Mouse (Mus musculus): ENCODE results near the gene Chst12. TPM values are rescaled to one million over a fixed set of nuclear protein-coding genes. Genes with fewer than 3 reads are reported as not detected.

The Chst12 gene
- polyA plus RNA-seq, 1 experiment, result 48.9 TPM

GRCm38 (mm10) chr5:140517159-140517920 is 12.0 kb downstream of the Chst12 start:
- DNase-seq (ENCODE audit: low read depth), result no peak

GRCm38 (mm10) chr5:140517921-140518230 is 12.5 kb downstream of the Chst12 start:
- DNase-seq (ENCODE audit: low read depth), result no peak

- no peak for DNase-seq (ENCODE audit: low read depth)
Measured at GRCm38 (mm10) chr5:140521196-140521595, 15.8 kb downstream of the Chst12 start.

GRCm38 (mm10) chr5:140526754-140527153 is 21.4 kb downstream of the Chst12 start:
- DNase-seq (ENCODE audit: low read depth), result no peak

GRCm38 (mm10) chr5:140538111-140538683 is 32.8 kb downstream of the Chst12 start:
- no peak for DNase-seq (ENCODE audit: low read depth)

GRCm38 (mm10) chr5:140540106-140540505 is 34.8 kb downstream of the Chst12 start:
- DNase-seq (ENCODE audit: low read depth), result no peak

GRCm38 (mm10) chr5:140542811-140543575 is 37.6 kb downstream of the Chst12 start:
- no peak for DNase-seq (ENCODE audit: low read depth)

- DNase-seq (ENCODE audit: low read depth), result no peak
Measured at GRCm38 (mm10) chr5:140545651-140546050, 40.3 kb downstream of the Chst12 start.

GRCm38 (mm10) chr5:140546332-140546731 is 41.0 kb downstream of the Chst12 start:
- DNase-seq (ENCODE audit: low read depth), result no peak

- DNase-seq (ENCODE audit: low read depth), result no peak
Measured at GRCm38 (mm10) chr5:140549306-140550047, 44.1 kb downstream of the Chst12 start.

GRCm38 (mm10) chr5:140553719-140554118 is 48.4 kb downstream of the Chst12 start:
- DNase-seq (ENCODE audit: low read depth), result no peak

GRCm38 (mm10) chr5:140556859-140557258 is 51.5 kb downstream of the Chst12 start:
- no peak for DNase-seq (ENCODE audit: low read depth)

GRCm38 (mm10) chr5:140562601-140563000 is 57.3 kb downstream of the Chst12 start:
- no peak for DNase-seq (ENCODE audit: low read depth)

GRCm38 (mm10) chr5:140564896-140565295 is 59.5 kb downstream of the Chst12 start, which contains the start of gene Grifin:
Gene Grifin, minus strand, starts transcription at chr5:140565071.
- no peak for DNase-seq (ENCODE audit: low read depth)

GRCm38 (mm10) chr5:140565451-140565850 is 60.1 kb downstream of the Chst12 start:
- no peak for DNase-seq (ENCODE audit: low read depth)

- no peak for DNase-seq (ENCODE audit: low read depth)
Measured at GRCm38 (mm10) chr5:140565856-140566255, 60.5 kb downstream of the Chst12 start.

GRCm38 (mm10) chr5:140566271-140566670 is 60.9 kb downstream of the Chst12 start:
- no peak for DNase-seq (ENCODE audit: low read depth)

- no peak for DNase-seq (ENCODE audit: low read depth)
Measured at GRCm38 (mm10) chr5:140567321-140567720, 62.0 kb downstream of the Chst12 start.

GRCm38 (mm10) chr5:140567751-140568150 is 62.4 kb downstream of the Chst12 start:
- DNase-seq (ENCODE audit: low read depth), result no peak

GRCm38 (mm10) chr5:140568321-140568970 is 63.1 kb downstream of the Chst12 start:
- peak; percentile 64 for DNase-seq (ENCODE audit: low read depth)

GRCm38 (mm10) chr5:140569032-140569595 is 63.8 kb downstream of the Chst12 start:
- DNase-seq (ENCODE audit: low read depth), result no peak

Measured in gonadal fat pad, adult 2 months (tissue).